Mouse (Mus musculus): Measurements from ENCODE around the gene Clps. TPM values are rescaled to one million over a fixed set of nuclear protein-coding genes. Genes with fewer than 3 reads are reported as not detected.

Clps gene
- polyA plus RNA-seq, 2 experiments = 0.15 TPM; not detected in 1

GRCm38 (mm10) chr17:28518615-28519071 is 41.9 kb downstream of the Clps start:
- WGBS = 19% methylated on average over 7 of the region's 8 CpGs
- H3K4me1 ChIP-seq (ENCODE audit: control insufficient read depth, insufficient read depth, low read length) = peaks cover 28% of the 10 kb centered on the region
- peak overlapping the region; percentile 59; the same call in 1 of the 2 replicates for H3K9ac ChIP-seq (ENCODE audit: low read depth, low read length, severe bottlenecking)

GRCm38 (mm10) chr17:28517956-28518614 is 42.5 kb downstream of the Clps start:
- peaks cover 26% of the 10 kb centered on the region for H3K4me1 ChIP-seq (ENCODE audit: control insufficient read depth, insufficient read depth, low read length)
- ATAC-seq (ENCODE audit: low FRiP score, low read depth) (peak; percentile 66), DNase-seq (ENCODE audit: low spot score) (peak; percentile 68)
- H3K27me3 ChIP-seq (ENCODE audit: control insufficient read depth, insufficient read depth, low read length) = no peaks in the 10 kb centered on the region
- WGBS = 2% methylated on average over 29 of the region's 46 CpGs
- H3K9ac ChIP-seq (ENCODE audit: low read depth, low read length, severe bottlenecking) = peak overlapping the region; percentile 59
- peak overlapping the region; percentile 47 for H3K4me3 ChIP-seq (replicated peaks; ENCODE audit: low read length)
- peak overlapping the region; percentile 73 for H3K27ac ChIP-seq (replicated peaks; ENCODE audit: low read depth, low read length)
- no peak for TF ChIP-seq POLR2A (IDR thresholded peaks at IDR 0.05; ENCODE audit: borderline replicate concordance, extremely low read depth, insufficient read depth, insufficient read length)
- H3K4me2 ChIP-seq (replicated peaks; ENCODE audit: low read depth, low read length, severe bottlenecking) = peak overlapping the region; percentile 96
- no peaks in the 10 kb centered on the region for H3K36me3 ChIP-seq (ENCODE audit: control insufficient read depth, insufficient read depth, low read length)
- H3K9me3 ChIP-seq (ENCODE audit: control insufficient read depth, low read length) = no peaks in the 10 kb centered on the region

More at GRCm38 (mm10) chr17:28518615-28519071, 41.9 kb downstream of the Clps start:
- DNase-seq (ENCODE audit: low spot score) (no peak), ATAC-seq (ENCODE audit: low FRiP score, low read depth) (no peak)
- Histone ChIP-seq H3K9me3 (ENCODE audit: control insufficient read depth, low read length) (no peaks in the 10 kb centered on the region), H3K4me3 (replicated peaks; ENCODE audit: low read length) (peak overlapping the region; percentile 47), H3K36me3 (ENCODE audit: control insufficient read depth, insufficient read depth, low read length) (no peaks in the 10 kb centered on the region), H3K4me2 (replicated peaks; ENCODE audit: low read depth, low read length, severe bottlenecking) (peak overlapping the region; percentile 96), H3K27ac (replicated peaks; ENCODE audit: low read depth, low read length) (peak overlapping the region; percentile 73; the same call in 1 of the 2 replicates), H3K27me3 (ENCODE audit: control insufficient read depth, insufficient read depth, low read length) (no peaks in the 10 kb centered on the region)
- no peak for TF ChIP-seq POLR2A (IDR thresholded peaks at IDR 0.05; ENCODE audit: borderline replicate concordance, extremely low read depth, insufficient read depth, insufficient read length)

GRCm38 (mm10) chr17:28517441-28517955 is 43.1 kb downstream of the Clps start, which contains the start of gene Fkbp5:
Gene Fkbp5 (minus strand): TSS chr17:28517527.
- Histone ChIP-seq H3K27me3 (ENCODE audit: control insufficient read depth, insufficient read depth, low read length) (no peaks in the 10 kb centered on the region), H3K4me2 (replicated peaks; ENCODE audit: low read depth, low read length, severe bottlenecking) (peak within 1 kb of the TSS; percentile 96), H3K27ac (replicated peaks; ENCODE audit: low read depth, low read length) (peak within 1 kb of the TSS; percentile 73), H3K9ac (ENCODE audit: low read depth, low read length, severe bottlenecking) (peak within 1 kb of the TSS; percentile 59), H3K9me3 (ENCODE audit: control insufficient read depth, low read length) (no peaks in the 10 kb centered on the region), H3K4me1 (ENCODE audit: control insufficient read depth, insufficient read depth, low read length) (peaks cover 26% of the 10 kb centered on the region), H3K36me3 (ENCODE audit: control insufficient read depth, insufficient read depth, low read length) (no peaks in the 10 kb centered on the region), H3K4me3 (replicated peaks; ENCODE audit: low read length) (peak within 1 kb of the TSS; percentile 47)
- WGBS = 3% methylated on average over 16 of the region's 16 CpGs
- ATAC-seq (ENCODE audit: low FRiP score, low read depth) (peak; percentile 55), DNase-seq (ENCODE audit: low spot score) (peak; percentile 82)
- no peak for TF ChIP-seq POLR2A (IDR thresholded peaks at IDR 0.05; ENCODE audit: borderline replicate concordance, extremely low read depth, insufficient read depth, insufficient read length)

GRCm38 (mm10) chr17:28516881-28517280 is 43.7 kb downstream of the Clps start:
- Histone ChIP-seq H3K4me1 (ENCODE audit: control insufficient read depth, insufficient read depth, low read length) (peaks cover 24% of the 10 kb centered on the region), H3K9me3 (ENCODE audit: control insufficient read depth, low read length) (no peaks in the 10 kb centered on the region), H3K27me3 (ENCODE audit: control insufficient read depth, insufficient read depth, low read length) (no peaks in the 10 kb centered on the region), H3K36me3 (ENCODE audit: control insufficient read depth, insufficient read depth, low read length) (no peaks in the 10 kb centered on the region), H3K27ac (replicated peaks; ENCODE audit: low read depth, low read length) (no peak overlapping the region), H3K4me2 (replicated peaks; ENCODE audit: low read depth, low read length, severe bottlenecking) (peak overlapping the region; percentile 96; the same call in 1 of the 2 replicates), H3K4me3 (replicated peaks; ENCODE audit: low read length) (0 out of 2 replicates have a peak overlapping the region, but pooled peaks have one; percentile 47), H3K9ac (ENCODE audit: low read depth, low read length, severe bottlenecking) (no peak overlapping the region)
- no peak for DNase-seq (ENCODE audit: low spot score)
- ATAC-seq (ENCODE audit: low FRiP score, low read depth) = no peak
- TF ChIP-seq POLR2A (IDR thresholded peaks at IDR 0.05; ENCODE audit: borderline replicate concordance, extremely low read depth, insufficient read depth, insufficient read length) = no peak
- WGBS = 67% methylated on average over 4 of the region's 4 CpGs

- Histone ChIP-seq H3K4me2 (replicated peaks; ENCODE audit: low read depth, low read length, severe bottlenecking) (no peak overlapping the region), H3K36me3 (ENCODE audit: control insufficient read depth, insufficient read depth, low read length) (no peaks in the 10 kb centered on the region), H3K4me3 (replicated peaks; ENCODE audit: low read length) (no peak overlapping the region), H3K9ac (ENCODE audit: low read depth, low read length, severe bottlenecking) (no peak overlapping the region), H3K4me1 (ENCODE audit: control insufficient read depth, insufficient read depth, low read length) (peaks cover 26% of the 10 kb centered on the region), H3K27me3 (ENCODE audit: control insufficient read depth, insufficient read depth, low read length) (no peaks in the 10 kb centered on the region), H3K9me3 (ENCODE audit: control insufficient read depth, low read length) (no peaks in the 10 kb centered on the region), H3K27ac (replicated peaks; ENCODE audit: low read depth, low read length) (no peak overlapping the region)
- WGBS = 63% methylated on average over 10 of the region's 10 CpGs
- no peak for DNase-seq (ENCODE audit: low spot score)
- ATAC-seq (ENCODE audit: low FRiP score, low read depth) = no peak
- TF ChIP-seq POLR2A (IDR thresholded peaks at IDR 0.05; ENCODE audit: borderline replicate concordance, extremely low read depth, insufficient read depth, insufficient read length) = no peak
Observed at GRCm38 (mm10) chr17:28515431-28516341, 44.9 kb downstream of the Clps start.
